Mouse (Mus musculus): ENCODE measurements at regions not wholly inside any gene's neighbourhood (a gene's known extent, or its start where the extent isn't known, plus 50 kb on each side); places are given as distances from the start of the nearest gene placed in this dataset.
"Not testable (repeated sequence)": the region's sequence is repeated elsewhere in the genome, so short reads cannot be mapped to it uniquely, and the experiment has no call there.

GRCm38 (mm10) chr3:41504867-41505266 lies 50.7 kb upstream of the Jade1 start:
- DNase-seq (ENCODE audit: low read depth), result no peak

GRCm38 (mm10) chr3:41502161-41502560 lies 53.4 kb upstream of the Jade1 start:
- no peak for DNase-seq (ENCODE audit: low read depth)

- not testable (repeated sequence) for DNase-seq (ENCODE audit: low read depth)
Measured at GRCm38 (mm10) chr3:41501639-41502038, 53.9 kb upstream of the Jade1 start.

GRCm38 (mm10) chr3:41501124-41501523 lies 54.4 kb upstream of the Jade1 start:
- no peak for DNase-seq (ENCODE audit: low read depth)

- no peak for DNase-seq (ENCODE audit: low read depth)
Measured at GRCm38 (mm10) chr3:41499680-41500079, 55.9 kb upstream of the Jade1 start.

GRCm38 (mm10) chr3:41498791-41499190 lies 56.7 kb upstream of the Jade1 start:
- no peak for DNase-seq (ENCODE audit: low read depth)

- no peak for DNase-seq (ENCODE audit: low read depth)
Measured at GRCm38 (mm10) chr3:41497771-41498170, 57.8 kb upstream of the Jade1 start.

GRCm38 (mm10) chr3:41496931-41497710 lies 58.4 kb upstream of the Jade1 start:
- no peak for DNase-seq (ENCODE audit: low read depth)

- DNase-seq (ENCODE audit: low read depth), result no peak
Measured at GRCm38 (mm10) chr3:41495893-41496292, 59.6 kb upstream of the Jade1 start.

GRCm38 (mm10) chr3:41495097-41495496 lies 60.4 kb upstream of the Jade1 start:
- no peak for DNase-seq (ENCODE audit: low read depth)

- no peak for DNase-seq (ENCODE audit: low read depth)
Measured at GRCm38 (mm10) chr3:41493472-41493871, 62.1 kb upstream of the Jade1 start.

GRCm38 (mm10) chr3:41492727-41493392 lies 62.7 kb upstream of the Jade1 start:
- DNase-seq (ENCODE audit: low read depth), result no peak

GRCm38 (mm10) chr3:41492031-41492726 lies 63.4 kb upstream of the Jade1 start:
- no peak for DNase-seq (ENCODE audit: low read depth)

- no peak for DNase-seq (ENCODE audit: low read depth)
Measured at GRCm38 (mm10) chr3:41491185-41491584, 64.3 kb upstream of the Jade1 start.

GRCm38 (mm10) chr3:41489998-41490397 lies 65.5 kb upstream of the Jade1 start:
- no peak for DNase-seq (ENCODE audit: low read depth)

- no peak for DNase-seq (ENCODE audit: low read depth)
Measured at GRCm38 (mm10) chr3:41489571-41489970, 66.0 kb upstream of the Jade1 start.

- no peak for DNase-seq (ENCODE audit: low read depth)
Measured at GRCm38 (mm10) chr3:41488229-41488774, 67.2 kb upstream of the Jade1 start.

GRCm38 (mm10) chr3:41484920-41485319 lies 70.6 kb upstream of the Jade1 start:
- no peak for DNase-seq (ENCODE audit: low read depth)

GRCm38 (mm10) chr3:41483582-41483981 lies 71.9 kb upstream of the Jade1 start:
- DNase-seq (ENCODE audit: low read depth), result no peak

- DNase-seq (ENCODE audit: low read depth), result no peak
Measured at GRCm38 (mm10) chr3:41482881-41483494, 72.5 kb upstream of the Jade1 start.

- DNase-seq (ENCODE audit: low read depth), result no peak
Measured at GRCm38 (mm10) chr3:41480186-41480585, 75.3 kb upstream of the Jade1 start.

GRCm38 (mm10) chr3:41478971-41479370 lies 76.6 kb upstream of the Jade1 start:
- no peak for DNase-seq (ENCODE audit: low read depth)

All from c-Kit-positive CD71-negative TER-119-negative erythroid progenitor cells, embryonic 14.5 days (primary cell).